Mouse (Mus musculus) stomach, postnatal 0 days (tissue): ENCODE results near the gene Zmynd8.

Experiments used
- CTCF ChIP-seq: IDR thresholded peaks from 2 replicates; pipeline ENCODE4 v1.5.1; 2016; ENCODE audit warnings: antibody characterized with exemption, low read depth, mild to moderate bottlenecking, moderate library complexity
- EP300 ChIP-seq: optimal IDR thresholded peaks from 2 replicates; pipeline ENCODE3; 2016; ENCODE audit warnings: antibody characterized with exemption

GRCm38 (mm10) chr2:165851811-165852415, 46.9 kb downstream of the Zmynd8 start:
- TF ChIP-seq EP300 (no peak), CTCF (no peak)
